Mouse (Mus musculus): ENCODE measurements around the gene Gm49322. TPM values are rescaled to one million over a fixed set of nuclear protein-coding genes. Genes with fewer than 3 reads are reported as not detected.

The Gm49322 gene
- total RNA-seq, 2 experiments from 2014 or later, result 0.41 to 0.58 TPM

Small RNA genes within 50 kb of the gene (microRNA-seq; reads per million reads assigned to microRNA genes)
- gene Mir6912 (ENCODE audit: borderline number of aligned reads in 2 of 2), result 0 to 1.4 reads per million in 2 experiments

Other genes with a start within 250 kb of the Gm49322 start
- under 1 TPM; 0.49 to 0.64 TPM for gene Plk5, start 249.6 kb upstream of the Gm49322 start, total RNA-seq (2021)
- 1 to 10 TPM; 8.1 to 8.6 TPM for gene Mex3d, start 218.4 kb upstream of the Gm49322 start, total RNA-seq (2021)
- 10 to 100 TPM; 82.1 to 82.2 TPM for gene Mbd3, start 206.5 kb upstream of the Gm49322 start, total RNA-seq (2021)
- gene Uqcr11, start 199.2 kb upstream of the Gm49322 start, total RNA-seq (2021), result 1,000 to 10,000 TPM; 1,920 to 2,020 TPM
- 10 to 100 TPM; 17.9 to 20.9 TPM for gene Tcf3, start 172.4 kb upstream of the Gm49322 start, total RNA-seq (2021)
- not detected for gene Onecut3, start 111.2 kb upstream of the Gm49322 start, total RNA-seq (2021)
- gene Atp8b3, start 66.9 kb upstream of the Gm49322 start, total RNA-seq (2021), result not detected
- gene Rexo1, start 44.5 kb upstream of the Gm49322 start, total RNA-seq (2021), result 10 to 100 TPM; 12.3 to 13.7 TPM
- 1 to 10 TPM; 3.6 to 4.5 TPM for gene Klf16, start 28.7 kb upstream of the Gm49322 start, total RNA-seq (2021)
- gene Abhd17a, start 15.7 kb upstream of the Gm49322 start, total RNA-seq (2021), result 10 to 100 TPM; 48.3 to 51.2 TPM
- 10 to 100 TPM; 19.7 to 22.1 TPM for gene Scamp4, start 3.1 kb upstream of the Gm49322 start, total RNA-seq (2021)
- gene Adat3, start 3.1 kb upstream of the Gm49322 start, total RNA-seq (2021), result 1 to 10 TPM in 1 of 2 experiments, under 1 TPM in 1; 0.49 to 1.4 TPM
- gene Csnk1g2, start 16.8 kb downstream of the Gm49322 start, total RNA-seq (2021), result 100 to 1,000 TPM; 111 to 119 TPM
- gene Btbd2, start 51.0 kb downstream of the Gm49322 start, total RNA-seq (2021), result 10 to 100 TPM; 45.5 to 46.8 TPM
- gene Mknk2, start 72.1 kb downstream of the Gm49322 start, total RNA-seq (2021), result 100 to 1,000 TPM; 223 to 233 TPM
- 1 to 10 TPM; 5.3 to 6.7 TPM for gene Mob3a, start 96.0 kb downstream of the Gm49322 start, total RNA-seq (2021)
- gene Izumo4, start 96.2 kb downstream of the Gm49322 start, total RNA-seq (2021), result 1 to 10 TPM; 2.5 to 2.9 TPM
- gene Ap3d1, start 136.2 kb downstream of the Gm49322 start, total RNA-seq (2021), result 10 to 100 TPM; 35.1 to 43.5 TPM
- gene Dot1l, start 149.2 kb downstream of the Gm49322 start, total RNA-seq (2021), result 10 to 100 TPM; 22.5 to 27.0 TPM
- gene Sf3a2, start 192.2 kb downstream of the Gm49322 start, total RNA-seq (2021), result 10 to 100 TPM; 29.5 to 29.7 TPM
- gene Plekhj1, start 192.6 kb downstream of the Gm49322 start, total RNA-seq (2021), result 10 to 100 TPM; 29.3 to 31.3 TPM
- under 1 TPM; 0.22 to 0.53 TPM for gene Amh, start 199.2 kb downstream of the Gm49322 start, total RNA-seq (2021)
- under 1 TPM in 1 of 2 experiments, not detected in 1; 0.46 TPM for gene Jsrp1, start 207.5 kb downstream of the Gm49322 start, total RNA-seq (2021)
- gene Oaz1, start 220.6 kb downstream of the Gm49322 start, total RNA-seq (2021), result 100 to 1,000 TPM; 850 to 884 TPM
- gene Lingo3, start 238.0 kb downstream of the Gm49322 start, total RNA-seq (2021), result 1 to 10 TPM; 6.4 to 8.9 TPM
- gene Lsm7, start 249.2 kb downstream of the Gm49322 start, total RNA-seq (2021), result 10 to 100 TPM; 19.6 to 25.4 TPM
- gene Sppl2b, start 249.3 kb downstream of the Gm49322 start, total RNA-seq (2021), result 10 to 100 TPM; 15.6 to 19.1 TPM

Measured in heart, postnatal 36 days (tissue).